Mouse (Mus musculus): Measurements from ENCODE around the gene Tex44.

The Tex44 gene

DNA sequence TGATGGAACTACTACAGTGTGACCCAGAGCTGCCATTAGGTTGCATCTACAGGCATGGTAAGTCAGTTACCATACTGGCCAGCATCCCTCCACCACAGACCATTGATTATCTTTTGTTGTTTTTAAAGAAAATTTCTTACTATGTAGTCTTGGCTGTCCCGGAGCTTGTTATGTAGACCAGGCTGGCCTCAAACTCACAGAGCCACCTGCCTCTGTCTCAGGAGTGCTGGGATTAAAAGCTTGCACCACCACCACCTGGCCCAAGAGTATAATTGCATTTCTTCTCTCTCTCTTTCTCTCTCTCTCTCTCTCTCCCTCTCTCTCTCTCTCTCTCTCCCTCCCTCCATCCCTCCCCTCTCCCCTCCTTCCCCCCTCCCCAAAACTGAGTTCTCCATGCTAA is 1.8 kb upstream of the Tex44 start:
- no peak for DNase-seq

DNA sequence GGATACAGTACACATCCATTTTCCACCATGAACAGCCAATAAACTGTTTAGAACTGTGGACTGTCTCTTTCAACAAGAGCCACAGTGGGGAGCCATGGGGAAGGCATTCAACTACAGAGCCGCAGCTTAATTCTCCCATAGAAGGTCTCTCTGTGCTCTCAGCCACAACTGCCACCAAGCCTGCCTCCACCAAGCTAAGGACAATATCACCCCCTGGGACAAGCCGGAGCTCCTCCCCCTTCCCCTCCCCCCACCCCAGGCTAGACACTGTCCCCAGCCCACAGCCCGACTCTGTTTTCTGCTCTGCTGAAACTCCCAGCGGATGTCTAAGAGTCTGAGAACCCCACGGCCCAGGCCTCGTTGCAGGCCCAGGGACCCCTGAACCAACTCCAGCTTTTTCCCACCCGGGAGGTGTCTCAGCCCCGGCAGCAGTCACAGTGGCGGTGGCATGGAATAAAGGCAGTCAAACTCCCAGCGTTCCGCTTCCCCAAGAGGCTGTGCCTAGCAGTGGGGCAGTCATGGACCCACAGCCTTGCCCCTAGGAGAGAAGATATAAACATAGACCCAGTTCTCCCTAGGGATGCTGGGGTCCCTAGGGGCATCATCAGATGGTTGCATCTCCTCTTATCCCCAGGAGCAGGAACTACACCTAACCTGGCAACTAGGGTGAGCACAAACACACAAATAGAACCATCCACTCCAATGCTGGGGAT is 1.1 kb upstream of the Tex44 start:
- no peak for DNase-seq

DNA sequence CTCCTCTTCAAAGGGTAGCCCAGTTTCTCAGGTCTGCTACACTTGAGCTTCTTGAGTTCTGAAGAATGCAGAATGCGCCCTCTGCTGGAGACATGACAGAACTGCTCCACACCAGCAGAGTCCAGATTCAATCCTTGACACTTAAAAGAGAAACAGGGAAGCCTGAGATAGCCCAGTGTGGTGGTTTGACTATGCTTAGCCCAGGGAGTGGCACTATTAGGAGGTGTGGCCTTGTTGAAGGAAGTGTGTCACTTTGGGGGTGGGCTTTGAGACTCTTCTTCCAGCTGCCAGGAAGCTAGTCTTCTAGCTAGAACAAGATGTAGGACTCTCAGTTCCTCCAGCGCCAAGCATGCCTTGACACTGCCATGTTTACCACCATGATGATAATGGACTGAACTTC is 3.9 kb downstream of the Tex44 start:
- peak; percentile 76 for DNase-seq

DNA sequence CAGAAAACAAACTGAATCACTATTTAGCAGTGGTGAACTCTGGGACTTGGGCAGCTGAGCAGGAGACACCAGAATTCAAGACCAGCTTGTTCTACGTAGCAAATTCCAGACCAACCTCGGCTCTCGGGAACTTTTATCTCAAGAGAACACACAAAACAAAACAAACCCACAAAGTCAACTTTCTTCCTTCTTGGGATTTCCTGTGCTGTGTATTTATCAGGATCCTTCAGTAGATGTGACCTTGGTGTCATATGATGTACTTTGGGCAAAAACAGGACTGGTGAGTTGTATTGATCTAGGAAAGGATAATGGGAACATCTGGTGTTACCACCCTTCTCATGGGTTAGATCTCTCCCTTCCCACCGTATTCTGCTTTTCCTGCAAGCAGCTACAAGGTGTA is 6.6 kb downstream of the Tex44 start:
- no peak for DNase-seq

DNA sequence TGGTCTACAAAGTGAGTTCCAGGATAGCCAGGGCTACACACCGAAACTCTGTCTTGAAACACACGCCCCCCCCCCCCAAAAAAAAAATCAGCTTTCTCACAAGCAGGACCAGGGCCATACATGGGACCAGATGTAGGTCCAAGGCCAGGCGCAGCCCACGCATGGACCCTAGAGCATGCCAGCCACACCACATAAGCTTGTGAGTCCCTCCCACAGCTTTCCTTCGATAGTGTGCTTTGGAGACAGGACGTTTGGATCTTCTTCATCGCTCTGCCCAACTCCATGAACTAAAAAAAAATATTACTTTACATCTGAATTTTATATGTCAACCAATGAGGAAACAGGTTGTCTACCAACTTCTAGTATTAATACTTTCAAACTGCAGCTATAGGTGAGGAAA is 7.2 kb downstream of the Tex44 start:
- no peak for DNase-seq

DNA sequence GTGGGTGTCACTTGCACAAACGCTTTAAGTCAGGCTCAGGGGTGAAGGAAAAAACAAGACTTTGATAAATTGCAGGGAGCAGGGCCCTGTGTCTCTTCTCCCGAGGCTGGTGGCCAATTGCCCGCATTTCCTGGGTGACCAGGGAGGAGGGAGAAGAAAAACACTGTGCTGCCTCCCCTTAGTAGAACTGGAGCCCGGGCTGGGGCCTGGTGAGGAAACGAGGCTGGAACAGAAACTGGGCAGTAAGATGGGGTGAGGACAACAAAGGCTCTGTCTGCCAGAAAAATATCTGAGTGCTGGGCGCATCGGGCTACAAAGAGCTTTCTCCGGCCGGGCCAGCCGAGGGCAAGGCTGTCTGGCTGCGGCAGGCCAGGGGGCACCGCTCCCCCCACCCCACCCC is 7.9 kb downstream of the Tex44 start:
- no peak for DNase-seq

DNA sequence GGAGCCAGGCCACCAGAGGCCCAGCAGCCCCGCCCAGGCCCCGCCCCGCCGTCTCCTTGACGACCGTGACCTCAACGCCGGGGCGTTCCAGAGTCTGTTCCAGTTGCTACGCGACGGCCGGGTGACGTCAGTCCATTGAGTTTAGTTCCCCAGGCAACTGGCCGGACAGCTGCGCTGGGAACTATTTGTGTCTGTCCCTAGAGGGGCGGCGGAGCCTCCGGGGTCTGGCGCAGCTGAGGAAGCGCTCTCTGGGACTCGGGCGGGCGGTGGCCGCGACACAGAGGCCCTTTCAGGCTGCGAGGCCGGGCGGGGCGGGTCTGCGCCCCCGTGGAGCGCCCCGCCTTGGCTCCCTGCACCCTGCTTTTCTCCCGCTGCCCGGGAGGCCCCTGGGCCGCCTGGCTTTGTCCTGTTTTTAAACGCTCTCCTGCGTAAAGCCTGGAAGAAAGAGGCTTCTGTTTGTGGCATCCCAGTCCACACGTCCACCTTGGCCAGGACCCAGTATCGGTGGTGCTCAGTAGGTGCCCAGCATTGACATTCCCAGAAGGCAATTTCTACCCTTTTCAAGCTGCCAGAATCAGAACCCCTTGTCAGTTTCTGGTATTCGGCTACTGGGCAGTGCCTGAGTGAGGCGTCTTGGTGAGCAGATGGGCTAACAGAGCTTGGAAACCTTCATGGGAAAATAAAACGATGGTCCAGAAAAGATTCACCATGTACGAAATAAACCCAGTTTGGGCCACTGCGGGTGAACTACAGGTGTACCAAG is 8.5 kb downstream of the Tex44 start:
- DNase-seq, result peak; percentile 99

DNA sequence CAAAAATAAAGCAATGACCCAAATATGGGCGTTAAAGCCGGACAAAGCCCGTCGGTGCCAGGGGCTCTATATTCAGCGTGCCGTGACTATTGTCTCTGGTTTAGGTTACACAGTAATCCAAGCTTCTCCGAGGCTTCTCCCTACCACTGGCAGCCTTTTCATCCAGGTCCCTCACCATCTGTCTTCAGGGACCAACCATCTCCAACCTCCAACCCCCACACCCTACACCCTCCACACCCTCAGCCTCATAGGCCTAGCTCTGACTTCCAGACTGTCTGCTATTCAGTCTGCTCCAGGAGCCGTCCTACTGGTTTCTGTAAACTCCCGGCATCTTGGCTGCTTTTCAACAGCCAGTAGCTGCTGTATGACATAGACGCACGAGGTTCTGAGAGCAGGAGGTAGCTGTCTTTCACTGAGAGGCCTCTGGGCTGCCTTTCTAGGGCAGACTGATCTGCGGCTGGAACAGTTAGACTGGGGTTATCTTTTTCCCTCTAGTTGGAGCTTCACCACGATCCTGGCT is 9.2 kb downstream of the Tex44 start:
- DNase-seq, result peak; percentile 38

DNA sequence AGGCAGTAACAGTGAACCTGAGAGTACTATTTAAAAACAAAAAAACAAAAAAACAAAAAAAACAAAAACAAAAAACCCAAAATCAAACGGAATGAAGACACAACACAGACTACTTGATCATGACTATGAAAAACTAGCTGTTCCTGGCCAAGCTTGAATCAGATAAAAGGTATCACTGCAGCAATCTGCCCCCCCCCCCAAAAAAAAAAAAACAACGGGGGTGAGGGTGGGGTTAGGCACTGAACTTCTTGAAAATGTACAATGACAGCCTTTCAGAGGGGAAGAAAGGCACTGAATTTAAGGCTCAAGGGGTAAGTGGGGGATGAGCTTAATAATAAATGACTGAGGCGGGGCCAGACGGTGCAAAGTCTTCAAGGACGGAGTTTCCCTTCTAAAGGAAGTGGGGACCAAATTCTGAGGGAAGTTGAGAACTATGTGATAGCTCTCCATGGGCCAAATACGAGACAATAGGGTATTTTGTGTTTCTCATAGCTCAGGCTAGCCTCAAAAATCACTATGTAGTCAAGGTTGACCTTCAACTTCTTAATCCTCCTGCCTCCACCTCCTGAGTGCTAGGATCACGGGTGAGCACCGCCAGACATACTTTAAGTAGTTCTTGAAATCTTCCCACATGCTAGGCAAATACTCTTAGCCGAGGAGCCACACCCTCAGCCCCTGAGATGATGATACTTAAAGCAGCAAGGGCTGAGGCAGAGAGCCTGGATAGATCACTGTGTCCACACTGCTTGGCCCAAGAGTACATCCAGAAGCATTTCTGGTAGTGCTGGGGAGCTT is 11.3 kb downstream of the Tex44 start:
- no peak for DNase-seq

DNA sequence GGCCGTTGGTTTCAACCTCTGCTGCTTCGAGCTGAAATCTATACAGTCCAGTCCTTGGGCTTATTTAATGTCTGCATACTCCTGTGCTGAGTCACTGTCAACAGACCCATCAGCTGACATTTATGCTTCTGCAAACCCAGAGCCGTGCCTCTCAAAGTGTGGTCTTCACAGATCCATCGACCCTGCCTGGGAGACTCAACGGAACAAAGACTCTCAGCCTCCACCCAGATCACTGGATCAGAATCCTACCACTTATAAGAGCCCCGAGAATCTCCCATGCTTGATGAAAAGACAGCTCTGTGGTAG is 11.8 kb downstream of the Tex44 start:
- DNase-seq, result no peak

DNA sequence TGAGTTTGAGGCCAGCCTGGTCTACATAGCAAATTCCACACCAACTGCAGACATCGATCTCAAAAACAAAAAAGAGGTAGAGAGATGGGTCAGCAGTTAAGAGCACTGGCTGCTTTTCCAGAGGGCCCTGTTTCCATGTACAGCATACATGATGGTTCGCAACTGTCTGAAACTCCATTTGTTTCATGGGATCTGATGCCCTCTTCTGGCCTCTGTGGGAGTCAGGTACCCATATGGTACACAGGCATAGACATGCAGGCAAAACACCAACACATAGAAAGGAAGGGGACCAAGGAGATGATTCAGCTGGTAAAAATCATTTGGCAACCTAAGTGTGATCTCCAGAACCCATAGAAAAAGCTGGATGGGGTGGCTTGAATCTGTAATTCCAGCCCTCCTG is 12.4 kb downstream of the Tex44 start:
- DNase-seq, result no peak

DNA sequence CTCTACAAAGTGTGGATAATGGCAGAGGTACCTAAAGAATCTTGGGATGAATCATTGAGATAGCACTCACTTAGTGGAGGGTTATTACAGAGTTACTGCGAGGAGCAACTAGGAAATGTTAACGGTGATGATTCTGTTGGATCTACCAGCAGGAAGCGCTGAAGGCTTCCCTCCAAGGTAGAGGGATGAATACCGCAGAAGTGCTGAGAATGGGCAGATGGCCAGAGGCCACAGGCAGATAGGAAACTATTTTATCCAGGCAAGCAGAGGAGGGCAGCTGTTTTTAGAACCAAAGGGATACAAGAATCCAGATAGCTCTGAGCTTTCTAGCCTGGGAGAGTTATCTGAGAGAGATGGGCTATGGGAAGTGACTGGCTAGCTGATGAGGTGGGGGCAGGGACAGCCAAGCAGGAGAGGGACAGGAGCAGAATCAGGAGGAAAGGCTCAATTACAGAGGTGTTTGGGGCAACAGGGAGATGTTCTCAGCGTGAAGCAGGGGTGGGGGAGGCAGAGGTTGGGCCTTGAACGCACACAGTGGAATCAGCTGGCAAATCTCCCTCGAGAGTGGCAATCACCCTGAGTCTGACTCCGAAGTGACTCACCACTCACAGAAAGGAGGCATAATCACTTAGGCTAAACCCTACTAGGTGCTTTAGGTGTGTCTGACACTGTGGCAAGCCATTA is 13.5 kb downstream of the Tex44 start:
- DNase-seq, result no peak

DNA sequence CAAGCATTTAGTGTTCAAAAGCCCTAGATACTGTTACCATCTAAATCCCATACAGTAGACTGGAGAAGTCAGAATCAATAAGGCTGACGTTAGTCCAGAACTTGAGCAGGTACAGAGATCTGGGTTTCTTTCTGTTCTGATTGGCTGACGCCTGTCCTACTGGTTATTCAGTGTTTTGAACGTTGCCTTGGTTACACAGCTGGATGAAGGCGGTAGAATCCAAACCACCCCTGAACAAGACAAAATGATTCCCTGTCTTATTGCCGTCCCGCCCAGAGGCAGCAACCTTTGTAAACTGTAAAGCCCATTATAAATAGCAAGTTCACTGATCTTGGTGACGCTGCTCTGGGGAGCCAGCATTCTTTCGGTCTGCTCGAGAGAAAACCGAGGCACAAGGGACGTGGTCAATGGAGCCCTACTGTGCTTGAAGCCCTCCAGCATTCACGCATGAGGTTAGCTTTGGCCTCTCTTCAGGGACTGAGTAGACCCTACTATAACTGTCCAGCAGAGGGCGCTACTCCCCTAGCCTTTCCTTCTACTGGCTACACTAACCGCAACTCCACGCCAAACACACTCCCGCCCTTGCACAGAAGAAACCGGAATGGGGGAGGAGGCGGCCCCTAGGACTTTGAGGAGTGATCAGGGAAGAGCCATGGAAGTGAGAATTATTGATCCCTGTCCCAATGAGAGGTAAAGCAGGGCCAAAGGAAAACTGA is 14.2 kb downstream of the Tex44 start:
- DNase-seq, result peak; percentile 94

DNA sequence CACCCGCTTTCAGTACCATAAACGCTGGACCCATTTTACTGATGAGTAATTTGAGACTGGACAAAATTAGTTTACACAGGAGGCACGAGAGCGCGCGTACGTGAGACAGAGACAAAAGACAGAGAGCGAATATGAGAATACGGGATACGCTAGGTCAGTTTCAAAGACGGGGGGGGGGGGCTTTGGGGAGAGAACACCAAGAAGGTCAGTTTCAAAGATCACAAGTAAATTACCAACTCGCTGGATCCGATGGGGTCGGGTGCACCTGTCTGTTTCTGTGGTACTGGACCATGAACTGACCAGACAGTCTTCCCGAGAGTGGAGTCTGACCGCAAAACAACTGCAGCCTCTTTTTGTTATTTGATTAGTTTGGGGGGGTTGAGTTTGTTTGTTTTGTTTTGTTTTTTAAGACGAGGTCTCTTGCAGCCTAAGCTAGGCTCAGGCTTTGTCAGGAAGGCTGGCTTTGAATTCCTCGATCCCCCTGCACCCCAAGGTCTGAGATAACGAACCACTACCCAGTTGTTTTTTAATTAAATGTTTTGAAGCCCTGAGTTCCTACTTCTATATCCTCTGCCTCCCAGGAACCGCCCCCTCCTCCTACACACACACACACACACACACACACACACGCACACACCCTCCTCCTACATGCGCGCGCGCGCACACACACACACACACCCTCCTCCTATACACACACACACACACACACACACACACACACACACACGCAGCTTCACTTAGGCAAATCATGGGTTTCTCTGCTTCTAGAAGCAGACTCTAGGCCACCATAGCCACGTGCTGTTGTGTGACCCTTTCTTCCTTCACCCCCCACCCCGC is 15.0 kb downstream of the Tex44 start:
- DNase-seq, result peak; percentile 83

DNA sequence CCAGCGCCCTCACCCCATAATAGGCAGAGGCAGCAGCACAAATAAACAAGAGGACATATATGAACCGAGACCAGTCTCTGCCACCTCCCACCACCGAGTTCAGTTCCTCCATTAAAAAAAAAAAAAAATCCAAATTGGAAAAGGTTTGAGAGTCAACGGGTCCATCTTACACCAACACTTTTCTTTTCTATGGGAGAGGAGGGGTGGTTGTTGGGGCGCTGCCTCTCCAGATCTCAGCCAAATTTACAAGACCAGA is 15.5 kb downstream of the Tex44 start:
- DNase-seq, result no peak

DNA sequence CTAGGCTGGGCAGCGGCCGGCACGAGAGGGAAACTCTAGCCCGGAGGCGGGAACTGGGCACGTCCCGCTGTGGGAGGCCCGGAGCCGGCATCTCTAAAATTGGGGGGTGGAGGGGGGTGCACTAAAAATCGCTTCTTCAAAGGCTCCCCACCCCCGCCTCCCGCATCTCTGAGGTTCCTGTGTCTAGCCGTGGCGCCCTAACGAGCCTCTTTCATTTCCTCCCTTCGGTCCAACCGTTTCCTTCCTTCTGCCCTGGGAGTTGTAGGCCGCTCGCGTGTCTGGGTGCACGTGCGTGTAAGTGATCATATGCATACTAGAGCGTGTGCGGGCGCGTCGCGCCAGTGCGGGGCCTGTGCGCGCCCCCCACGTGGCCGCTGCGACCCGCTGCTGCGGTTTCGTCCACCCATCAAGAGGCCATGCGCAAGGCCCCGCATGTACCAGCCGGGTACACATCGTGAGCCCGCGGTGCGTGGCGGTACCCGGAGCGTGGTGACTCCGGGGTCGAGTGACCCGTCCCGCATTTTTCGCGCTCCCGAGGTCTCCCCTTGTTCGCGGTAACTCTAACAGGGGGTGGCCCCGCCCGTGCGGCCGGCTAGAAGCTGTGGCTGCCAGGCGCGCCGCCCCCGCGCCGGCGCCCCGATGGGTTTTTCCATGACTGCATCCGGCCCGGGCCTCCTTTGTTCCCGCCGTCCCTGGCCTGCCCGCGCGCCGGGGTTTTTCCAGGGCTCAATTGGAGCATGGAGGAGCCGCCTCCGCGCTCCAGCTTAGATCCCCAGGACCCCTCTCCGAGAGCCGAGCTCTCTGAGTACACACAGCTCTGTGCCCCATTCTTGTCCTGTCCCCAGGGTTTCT is 16.1 kb downstream of the Tex44 start:
- DNase-seq, result peak; percentile 81

DNA sequence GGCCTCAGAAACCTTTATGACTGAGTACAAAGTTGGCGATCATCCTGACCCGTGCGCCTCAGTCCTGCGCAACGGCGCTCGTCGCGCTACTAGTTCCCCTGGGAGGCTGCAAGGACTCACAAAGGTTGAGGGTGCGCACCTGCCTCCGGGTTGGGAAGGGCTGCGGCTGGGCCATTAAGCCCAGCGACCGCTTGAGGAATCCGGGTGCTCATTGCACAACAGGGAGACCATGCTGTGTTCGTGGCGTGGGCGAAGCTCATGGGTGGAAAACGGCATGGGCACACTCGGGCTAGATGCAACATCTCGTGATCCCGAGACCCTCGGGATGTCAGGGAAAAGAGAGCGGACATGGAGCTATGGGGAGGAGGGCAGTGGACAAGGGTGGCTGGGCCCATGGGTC is 16.7 kb downstream of the Tex44 start:
- no peak for DNase-seq

DNA sequence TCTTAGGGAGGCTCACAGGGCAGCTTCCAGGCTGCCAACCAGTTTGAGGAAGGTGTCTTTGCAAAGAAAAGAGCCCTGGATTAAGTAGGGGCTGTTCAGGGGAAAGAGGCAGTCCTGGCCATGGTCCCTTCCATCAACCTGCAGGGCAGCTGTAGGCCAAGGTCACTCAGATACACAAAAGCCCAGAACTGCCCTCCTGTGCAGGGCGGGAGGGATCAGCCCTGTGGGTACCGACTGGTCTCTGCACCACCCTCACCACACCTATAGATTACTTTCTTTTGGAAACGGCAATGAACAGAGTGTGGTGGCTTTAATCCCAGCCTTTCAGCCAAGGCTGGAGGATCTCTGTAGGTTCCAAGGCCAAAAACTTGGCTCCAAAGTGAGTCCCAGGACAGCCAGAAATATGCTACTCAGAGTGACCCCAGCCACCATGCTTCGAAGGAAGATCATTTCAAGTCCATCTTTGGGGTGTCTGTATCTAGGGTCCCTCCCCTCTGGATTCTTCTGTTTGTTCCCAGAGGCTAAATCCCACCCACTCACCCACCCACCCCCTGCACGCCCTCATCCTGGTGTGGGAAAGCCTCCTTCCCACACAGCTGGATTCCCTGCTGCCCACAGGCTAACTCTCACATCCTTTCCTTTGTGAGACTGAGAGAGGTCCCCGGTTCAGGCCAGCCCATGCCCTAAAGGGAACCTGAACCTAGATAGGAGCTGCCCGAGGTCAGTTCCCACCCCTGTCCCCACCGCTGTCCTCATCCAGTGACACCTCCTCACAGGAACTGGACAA is 17.4 kb downstream of the Tex44 start:
- DNase-seq, result peak; percentile 42

DNA sequence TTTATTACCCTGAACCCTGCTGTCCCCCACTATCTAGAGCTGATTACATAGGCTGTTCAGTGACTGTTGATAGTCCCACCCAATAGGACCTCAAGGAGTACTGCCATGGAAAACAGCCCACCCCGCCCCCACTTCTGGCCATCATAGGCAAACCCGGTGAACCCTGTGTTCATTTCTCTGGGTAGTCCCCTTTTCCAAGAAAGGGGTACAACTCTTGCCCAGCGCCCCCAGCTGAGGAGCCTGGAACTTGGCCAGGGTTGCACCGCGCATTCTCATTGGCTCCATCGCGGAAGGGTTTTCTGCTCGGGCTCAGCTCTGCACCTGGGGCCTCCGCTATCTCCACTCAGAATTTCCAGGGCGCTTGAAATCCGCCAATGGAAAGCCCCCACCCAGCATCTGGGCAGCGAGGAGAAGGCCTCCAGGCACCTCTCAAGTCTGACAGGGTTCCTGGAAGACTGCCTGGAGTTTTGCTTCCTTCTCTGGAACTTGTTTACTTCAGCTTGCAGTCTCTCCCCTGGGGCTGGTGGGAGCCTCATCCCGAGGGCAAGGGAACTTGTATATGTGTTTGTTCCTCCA is 21.6 kb downstream of the Tex44 start:
- peak; percentile 34 for DNase-seq

DNA sequence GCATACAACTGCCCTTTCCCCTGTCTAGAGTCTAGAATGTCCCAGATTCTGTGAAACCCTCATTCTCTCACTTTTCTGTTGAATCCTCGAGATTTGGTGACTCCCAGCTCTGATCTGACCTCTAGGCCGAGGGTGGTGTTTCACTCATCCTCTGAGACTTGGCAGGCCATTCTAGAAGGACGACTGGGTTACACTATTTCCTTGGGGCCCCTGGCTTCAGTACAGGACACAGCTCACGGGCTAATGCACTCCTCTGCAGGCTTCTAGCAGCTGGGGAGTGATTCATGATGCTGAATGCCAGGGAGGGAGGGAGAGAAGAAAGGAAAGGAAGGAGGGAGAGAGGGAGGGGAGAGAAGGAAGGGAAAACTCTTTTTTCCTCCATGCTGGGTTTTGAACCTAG is 22.1 kb downstream of the Tex44 start:
- no peak for DNase-seq

All from liver (tissue).